Mouse (Mus musculus) spleen, adult 2 months (tissue): ENCODE measurements at regions not wholly inside any gene's neighbourhood (a gene's known extent, or its start where the extent isn't known, plus 50 kb on each side); places are given as distances from the start of the nearest gene placed in this dataset.

ENCODE experiments used
- CTCF ChIP-seq: fragments of 200-500 bp; IDR thresholded peaks from 2 replicates; pipeline ENCODE4 v1.5.1; 2011; ENCODE audit warnings: mild to moderate bottlenecking, inconsistent platforms; ENCODE audit not compliant: insufficient read depth, insufficient read length, insufficient replicate concordance; ENCODE audit errors: extremely low read depth
- POLR2A ChIP-seq: fragments of 200-500 bp; IDR thresholded peaks from 2 replicates; pipeline ENCODE4 v1.6.1; 2011; ENCODE audit warnings: low read depth, low read length, inconsistent platforms

DNA sequence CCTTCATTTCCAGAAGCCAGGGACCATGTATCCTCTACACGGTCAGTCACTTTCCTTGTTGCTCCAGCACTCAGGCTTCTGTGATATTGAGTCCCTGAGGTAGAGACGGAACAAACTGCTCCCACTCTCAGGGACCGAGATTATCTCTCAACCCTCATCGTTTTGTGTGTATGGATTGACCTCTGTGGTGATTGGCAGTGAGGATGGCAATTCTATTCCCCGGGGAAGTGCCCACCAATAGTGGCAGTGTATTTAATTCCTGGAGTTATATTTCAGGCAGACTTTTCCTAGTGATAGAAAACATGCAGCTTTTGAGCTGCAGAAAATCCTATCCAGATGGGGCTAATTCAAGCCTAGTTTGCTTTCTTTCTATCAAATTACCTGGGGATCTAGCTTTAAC, 157.8 kb upstream of the Krr1 start:
- TF ChIP-seq POLR2A (no peak), CTCF (no peak)
